Mouse (Mus musculus) forebrain, embryonic 14.5 days (tissue): Measurements from ENCODE around the gene Glb1l. TPM values are rescaled to one million over a fixed set of nuclear protein-coding genes. Genes with fewer than 3 reads are reported as not detected.
A peak's percentile ranks its signal among the peaks of the same experiment; 100 is the strongest.

ENCODE experiments used
- ATAC-seq: fragments of 200-750 bp; cut with Nextera tagmentation; 2 replicates; pipeline ENCODE4 v1.8.0; 2017; ENCODE audit warnings: mild to moderate bottlenecking, moderate library complexity
- DNase-seq: peaks from one replicate; pipeline ENCODE4 v3.0.0-alpha.2; 2015; ENCODE audit warnings: low spot score
- H3K27ac ChIP-seq: fragments of 300-500 bp; sonication (generic); 2 replicates; pipeline ENCODE4 v1.5.1; 2014; ENCODE audit warnings: low read depth, mild to moderate bottlenecking, control low read depth, low read length, moderate library complexity
- H3K27me3 ChIP-seq: fragments of 300-500 bp; sonication (generic); replicated peaks from 2 replicates; pipeline ENCODE4 v1.6.1; 2014; ENCODE audit warnings: low read length, control low read depth, mixed read lengths; ENCODE audit not compliant: control insufficient read depth, insufficient read depth
- H3K36me3 ChIP-seq: fragments of 300-500 bp; sonication (generic); 2 replicates; pipeline ENCODE4 v1.6.1; 2014; ENCODE audit warnings: low read length, control low read depth; ENCODE audit not compliant: control insufficient read depth, insufficient read depth
- H3K4me1 ChIP-seq: fragments of 300-500 bp; sonication (generic); 2 replicates; pipeline ENCODE4 v1.6.1; 2014; ENCODE audit warnings: antibody characterized with exemption, low read length, control low read depth; ENCODE audit not compliant: control insufficient read depth, insufficient read depth
- H3K4me2 ChIP-seq: fragments of 300-500 bp; sonication (generic); 2 replicates; pipeline ENCODE4 v1.6.1; 2014; ENCODE audit warnings: mild to moderate bottlenecking, control low read depth, low read length
- H3K4me3 ChIP-seq: fragments of 300-500 bp; sonication (generic); 2 replicates; pipeline ENCODE4 v1.5.1; 2014; ENCODE audit warnings: low read depth, low read length, control low read depth
- H3K9ac ChIP-seq: fragments of 300-500 bp; sonication (generic); 2 replicates; pipeline ENCODE4 v1.6.1; 2014; ENCODE audit warnings: mild to moderate bottlenecking, low read length, control low read depth, moderate library complexity
- H3K9me3 ChIP-seq: fragments of 300-500 bp; sonication (generic); replicated peaks from 2 replicates; pipeline ENCODE4 v1.6.1; 2016; ENCODE audit warnings: low read length, control low read depth, mixed read lengths; ENCODE audit not compliant: control insufficient read depth
- WGBS: fragments of 180-500 bp; shearing (Covaris S2); extraction: QIAGEN DNeasy Blood & Tissue Kit; methylation state at CpG from one replicate; pipeline ENCODE4 v1.1.7; 2014; 5-methylcytosine and 5-hydroxymethylcytosine counted together
- polyA plus RNA-seq: library from polyadenylated mRNA; unstranded; fragments of >200 nt; fragmentation: Nextera tagmentation; extraction: Ambion mirVana; gene quantifications from 2 replicates; pipeline ENCODE4 v1.2.1, GENCODE M21; 2014

Gene Glb1l
- polyA plus RNA-seq, 1 experiment from 2014 or later, result 13.0 TPM

- DNase-seq (peak; percentile 99), ATAC-seq (peak; percentile 100)
- H3K4me3 ChIP-seq, result peak within 1 kb of the TSS; percentile 62
- H3K36me3 ChIP-seq, result peaks cover 30% of the 10 kb centered on the region
- peaks cover 14% of the 10 kb centered on the region for H3K4me1 ChIP-seq
- under 1% methylated on average over 47 of the region's 56 CpGs for WGBS
- peak within 1 kb of the TSS; percentile 87 for H3K9ac ChIP-seq
- H3K4me2 ChIP-seq, result peak within 1 kb of the TSS; percentile 98
- no peaks in the 10 kb centered on the region for H3K9me3 ChIP-seq
- peak within 1 kb of the TSS; percentile 84 for H3K27ac ChIP-seq
- H3K27me3 ChIP-seq, result no peaks in the 10 kb centered on the region
These were observed 18.8 kb downstream of the Glb1l start, which contains the start of the genes Ankzf1 and Atg9a for GRCm38 (mm10) chr1:75191622-75192402. TSS of gene Ankzf1 (plus strand) at chr1:75192151. TSS of gene Atg9a (minus strand) at chr1:75192196.

DNA sequence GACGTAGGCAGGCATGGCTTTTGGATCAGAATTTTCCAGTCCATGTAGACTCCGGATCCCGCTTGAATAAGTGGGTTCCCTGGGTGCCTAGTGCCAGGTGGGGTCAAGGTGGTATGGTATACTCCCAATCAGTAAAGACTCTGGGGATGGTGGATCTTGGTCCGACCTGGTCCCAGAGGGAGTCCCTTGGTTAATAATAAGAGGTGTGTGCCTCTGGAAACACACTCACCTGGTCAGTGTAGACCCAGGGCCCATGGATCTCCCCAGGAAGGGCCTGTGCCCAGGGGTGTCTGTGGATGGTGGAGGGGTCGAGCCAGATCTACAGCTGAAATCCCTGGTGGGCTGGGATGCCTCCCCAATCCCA, 19.4 kb downstream of the Glb1l start:
- Histone ChIP-seq H3K27ac (peak overlapping the region; percentile 81), H3K27me3 (no peaks in the 10 kb centered on the region), H3K4me3 (peak overlapping the region; percentile 62), H3K9me3 (no peaks in the 10 kb centered on the region), H3K36me3 (peaks cover 30% of the 10 kb centered on the region), H3K9ac (peak overlapping the region; percentile 87), H3K4me1 (peaks cover 14% of the 10 kb centered on the region), H3K4me2 (peak overlapping the region; percentile 84)
- WGBS, result 49% methylated on average over 5 of the region's 5 CpGs
- ATAC-seq, result no peak
- DNase-seq, result no peak

GRCm38 (mm10) chr1:75190577-75190976, 20.0 kb downstream of the Glb1l start:
- WGBS, result 76% methylated on average over 2 of the region's 2 CpGs
- DNase-seq, result no peak
- no peaks in the 10 kb centered on the region for H3K9me3 ChIP-seq
- no peak overlapping the region for H3K9ac ChIP-seq
- H3K27ac ChIP-seq, result no peak overlapping the region
- peaks cover 30% of the 10 kb centered on the region for H3K36me3 ChIP-seq
- H3K4me3 ChIP-seq, result no peak overlapping the region
- peaks cover 14% of the 10 kb centered on the region for H3K4me1 ChIP-seq
- ATAC-seq, result no peak
- H3K4me2 ChIP-seq, result peak overlapping the region; percentile 84; the same call in 1 of the 2 replicates
- H3K27me3 ChIP-seq, result no peaks in the 10 kb centered on the region

- ATAC-seq (no peak), DNase-seq (no peak)
- Histone ChIP-seq H3K4me3 (no peak overlapping the region), H3K36me3 (peaks cover 53% of the 10 kb centered on the region), H3K4me2 (no peak overlapping the region), H3K27me3 (no peaks in the 10 kb centered on the region), H3K4me1 (peaks cover 10% of the 10 kb centered on the region), H3K27ac (no peak overlapping the region), H3K9ac (no peak overlapping the region), H3K9me3 (no peaks in the 10 kb centered on the region)
- 85% methylated on average over 2 of the region's 2 CpGs for WGBS
These were observed 22.6 kb downstream of the Glb1l start for GRCm38 (mm10) chr1:75187914-75188483.

GRCm38 (mm10) chr1:75187126-75187525, 23.5 kb downstream of the Glb1l start:
- H3K9ac ChIP-seq, result no peak overlapping the region
- H3K4me3 ChIP-seq, result no peak overlapping the region
- ATAC-seq, result no peak
- no peaks in the 10 kb centered on the region for H3K27me3 ChIP-seq
- DNase-seq, result no peak
- no peak overlapping the region for H3K4me2 ChIP-seq
- peaks cover 5% of the 10 kb centered on the region for H3K4me1 ChIP-seq
- H3K27ac ChIP-seq, result no peak overlapping the region
- H3K9me3 ChIP-seq, result no peaks in the 10 kb centered on the region
- peaks cover 62% of the 10 kb centered on the region for H3K36me3 ChIP-seq

DNA sequence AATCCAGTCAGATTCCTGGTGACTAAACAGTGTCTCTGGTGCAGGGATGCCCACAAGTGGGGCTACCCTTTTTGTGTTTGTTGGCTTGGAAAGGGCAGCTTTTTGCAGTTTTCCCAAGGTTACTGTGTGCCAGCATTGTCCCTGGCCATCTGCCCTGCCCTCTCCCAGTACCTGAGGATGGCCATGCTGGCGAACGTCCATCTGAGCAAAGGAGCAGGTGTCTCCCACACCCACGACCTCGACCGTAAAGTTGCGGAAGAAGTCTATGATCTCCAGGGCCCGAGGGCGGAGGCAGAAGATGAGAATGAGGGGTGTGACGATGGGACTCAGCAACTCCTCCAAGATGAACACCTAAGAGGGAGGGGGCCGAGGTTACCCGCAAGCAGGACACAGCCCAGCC, 25.1 kb downstream of the Glb1l start:
- Histone ChIP-seq H3K27me3 (no peaks in the 10 kb centered on the region), H3K27ac (no peak overlapping the region), H3K36me3 (peaks cover 73% of the 10 kb centered on the region), H3K4me2 (no peak overlapping the region), H3K4me3 (no peak overlapping the region), H3K9me3 (no peaks in the 10 kb centered on the region), H3K9ac (no peak overlapping the region), H3K4me1 (no peaks in the 10 kb centered on the region)
- 92% methylated on average over 11 of the region's 11 CpGs for WGBS
- DNase-seq (no peak), ATAC-seq (no peak)

DNA sequence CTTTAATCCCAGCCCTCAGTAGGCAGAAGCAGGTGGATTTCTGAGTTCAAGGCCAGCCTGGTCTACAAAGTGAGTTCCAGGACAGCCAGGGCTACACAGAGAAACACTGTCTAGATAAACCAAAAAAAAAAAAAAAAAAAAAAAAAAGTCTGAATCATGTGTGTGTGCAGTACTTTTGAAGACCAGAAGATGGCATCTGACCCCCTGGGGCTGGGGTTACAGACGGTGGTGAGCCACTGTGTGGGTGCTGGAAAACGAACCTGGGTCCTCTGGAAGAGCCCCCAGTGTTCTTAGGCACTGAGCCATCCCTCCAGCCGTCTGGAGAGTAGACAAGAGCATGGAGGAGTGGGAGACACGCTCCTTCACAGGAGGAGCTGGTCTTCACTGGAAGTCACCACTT, 28.5 kb downstream of the Glb1l start:
- no peak overlapping the region for H3K4me3 ChIP-seq
- H3K4me2 ChIP-seq, result no peak overlapping the region
- H3K27ac ChIP-seq, result no peak overlapping the region
- ATAC-seq, result no peak
- no peaks in the 10 kb centered on the region for H3K27me3 ChIP-seq
- H3K9ac ChIP-seq, result no peak overlapping the region
- 67% methylated on average over 4 of the region's 4 CpGs for WGBS
- peaks cover 63% of the 10 kb centered on the region for H3K36me3 ChIP-seq
- H3K9me3 ChIP-seq, result no peaks in the 10 kb centered on the region
- DNase-seq, result no peak
- H3K4me1 ChIP-seq, result peaks cover 7% of the 10 kb centered on the region

- peaks cover 63% of the 10 kb centered on the region for H3K36me3 ChIP-seq
These were observed 29.2 kb downstream of the Glb1l start for GRCm38 (mm10) chr1:75181377-75181870.

DNA sequence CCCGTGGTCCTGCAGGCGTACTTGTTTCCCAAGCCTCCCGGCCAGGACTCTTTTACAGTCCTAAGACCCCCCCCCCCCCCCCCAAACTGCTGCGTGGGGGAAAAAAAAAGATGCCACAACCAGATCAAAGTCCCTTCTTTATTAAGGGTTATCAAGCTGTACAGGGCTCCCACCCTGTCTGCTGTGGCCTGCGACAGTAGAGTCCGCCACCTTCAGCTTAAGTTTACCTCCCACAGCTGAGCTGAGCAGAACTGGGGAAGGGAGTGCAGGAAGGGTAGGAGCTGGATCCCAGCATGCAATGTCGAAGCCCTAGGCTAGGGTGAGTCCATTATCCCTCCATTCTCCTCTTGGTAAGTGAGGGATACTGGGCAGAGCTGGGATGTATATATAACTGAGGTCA, 29.9 kb downstream of the Glb1l start:
- no peaks in the 10 kb centered on the region for H3K27me3 ChIP-seq
- H3K9me3 ChIP-seq, result no peaks in the 10 kb centered on the region
- no peak overlapping the region for H3K9ac ChIP-seq
- peaks cover 63% of the 10 kb centered on the region for H3K36me3 ChIP-seq
- H3K27ac ChIP-seq, result no peak overlapping the region
- peak overlapping the region; percentile 97 for H3K4me2 ChIP-seq
- 32% methylated on average over 7 of the region's 7 CpGs for WGBS
- 0 out of 2 replicates have a peak overlapping the region, but pooled peaks have one; percentile 52 for H3K4me3 ChIP-seq
- ATAC-seq (no peak), DNase-seq (no peak)
- H3K4me1 ChIP-seq, result peaks cover 7% of the 10 kb centered on the region

More at GRCm38 (mm10) chr1:75181377-75181870, 29.2 kb downstream of the Glb1l start:
- Histone ChIP-seq H3K4me1 (peaks cover 7% of the 10 kb centered on the region), H3K9me3 (no peaks in the 10 kb centered on the region), H3K4me2 (no peak overlapping the region), H3K27me3 (no peaks in the 10 kb centered on the region), H3K4me3 (no peak overlapping the region), H3K9ac (no peak overlapping the region), H3K27ac (no peak overlapping the region)
- ATAC-seq, result no peak
- WGBS, result 71% methylated on average over 4 of the region's 4 CpGs
- no peak for DNase-seq
